Mouse (Mus musculus) adrenal gland, postnatal 14 days (tissue): ENCODE measurements at regions not wholly inside any gene's neighbourhood (a gene's known extent, or its start where the extent isn't known, plus 50 kb on each side); places are given as distances from the start of the nearest gene placed in this dataset.

ENCODE experiments used
- DNase-seq: peaks from one replicate; pipeline ENCODE4 v3.0.0; 2021; ENCODE audit warnings: mixed read lengths

DNA sequence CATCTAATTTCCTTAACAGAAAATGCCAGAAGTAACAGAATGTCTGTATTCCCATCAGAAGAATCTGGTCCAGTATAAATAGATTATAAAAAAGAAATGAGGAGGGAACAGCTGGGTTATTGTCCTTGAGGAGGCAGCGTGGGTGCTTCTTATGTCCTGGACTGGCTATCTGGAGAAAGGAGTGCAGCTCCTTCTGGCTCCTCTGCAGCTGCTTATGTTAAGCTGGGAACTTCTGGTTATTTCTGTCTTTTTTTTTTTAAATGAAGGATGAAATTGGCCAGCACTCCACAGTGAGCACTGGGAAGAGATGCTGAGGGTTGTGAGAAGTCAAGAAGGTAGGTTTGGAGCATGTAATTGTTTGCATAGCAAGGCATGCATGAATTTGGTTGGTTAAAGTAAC is 441.5 kb downstream of the Ebf1 start:
- no peak for DNase-seq

GRCm38 (mm10) chr11:45066592-45066991 is 449.5 kb downstream of the Ebf1 start:
- DNase-seq, result no peak

GRCm38 (mm10) chr11:45070280-45070679 is 453.2 kb downstream of the Ebf1 start:
- DNase-seq, result no peak

DNA sequence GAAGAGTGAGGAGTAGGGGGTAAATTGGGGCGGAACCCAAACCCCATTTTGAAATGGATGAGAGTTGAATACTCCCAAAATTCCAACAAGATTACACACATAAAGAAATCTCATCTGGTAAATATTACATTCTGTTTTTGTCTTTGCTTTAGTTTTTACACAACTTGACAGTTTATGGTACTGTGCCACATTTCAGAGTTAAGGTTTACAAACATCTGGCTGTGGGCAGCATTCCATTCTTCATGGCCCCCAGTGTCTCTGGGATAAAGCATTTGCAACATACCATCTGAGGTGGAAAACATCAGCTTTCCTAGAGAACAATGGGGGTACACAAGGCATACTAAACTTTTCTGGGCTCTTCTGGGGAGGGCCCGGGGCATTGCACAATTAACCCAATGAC is 454.1 kb downstream of the Ebf1 start:
- no peak for DNase-seq

GRCm38 (mm10) chr11:45084506-45085037 is 467.5 kb downstream of the Ebf1 start:
- DNase-seq, result no peak

DNA sequence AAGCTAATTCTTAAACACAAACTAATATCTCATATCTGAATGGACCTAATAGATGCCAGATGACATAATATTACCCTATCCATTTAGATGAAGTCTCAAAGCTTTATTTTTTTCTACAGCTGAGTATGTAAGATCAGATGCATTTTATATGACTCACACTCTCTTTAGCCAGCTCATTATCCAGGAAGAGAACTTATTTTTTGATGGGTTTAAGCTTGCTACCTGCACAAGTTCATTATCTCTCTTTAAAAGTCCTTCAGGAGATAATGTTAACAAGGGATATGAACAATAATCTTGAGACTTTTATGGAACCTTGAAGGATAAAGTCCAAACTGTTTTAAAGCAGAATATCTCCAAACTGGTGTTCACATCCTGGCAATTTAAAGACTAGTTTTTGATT is 468.0 kb downstream of the Ebf1 start:
- no peak for DNase-seq

DNA sequence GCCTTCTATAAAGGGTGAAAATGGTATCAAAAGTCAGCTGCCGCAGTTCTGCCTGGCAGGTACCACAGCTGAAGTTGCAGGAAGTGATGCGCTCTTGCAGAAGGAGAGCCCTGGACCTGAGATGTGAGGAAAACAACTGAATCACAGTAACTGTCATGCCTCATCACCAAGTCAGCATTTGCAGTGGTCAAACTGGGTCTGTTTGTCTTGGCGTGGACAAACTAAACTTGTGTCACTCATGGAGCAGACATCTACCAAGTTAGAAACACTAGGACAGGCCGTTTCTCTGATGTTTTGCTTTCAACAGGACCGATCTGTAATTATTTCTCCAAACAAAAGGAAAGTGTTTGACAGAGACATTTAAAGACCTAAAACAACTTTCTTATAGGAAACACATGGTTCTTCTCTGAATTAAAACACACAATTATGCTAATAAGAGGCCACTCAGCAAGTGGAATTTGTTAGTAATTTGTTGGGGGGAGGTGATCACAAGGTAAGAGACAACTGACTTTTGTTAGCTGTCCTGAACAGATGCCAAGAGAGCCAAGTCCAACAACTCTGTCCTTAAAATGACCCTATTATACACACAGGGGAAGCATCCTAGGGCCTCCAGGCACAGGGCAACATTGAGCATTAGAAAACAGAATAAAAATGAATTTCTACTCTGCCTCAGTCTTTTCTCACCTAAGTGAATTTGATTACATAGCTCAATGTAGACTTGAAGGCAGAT is 470.2 kb downstream of the Ebf1 start:
- DNase-seq, result no peak

GRCm38 (mm10) chr11:45088286-45088685 is 471.2 kb downstream of the Ebf1 start:
- DNase-seq, result no peak

DNA sequence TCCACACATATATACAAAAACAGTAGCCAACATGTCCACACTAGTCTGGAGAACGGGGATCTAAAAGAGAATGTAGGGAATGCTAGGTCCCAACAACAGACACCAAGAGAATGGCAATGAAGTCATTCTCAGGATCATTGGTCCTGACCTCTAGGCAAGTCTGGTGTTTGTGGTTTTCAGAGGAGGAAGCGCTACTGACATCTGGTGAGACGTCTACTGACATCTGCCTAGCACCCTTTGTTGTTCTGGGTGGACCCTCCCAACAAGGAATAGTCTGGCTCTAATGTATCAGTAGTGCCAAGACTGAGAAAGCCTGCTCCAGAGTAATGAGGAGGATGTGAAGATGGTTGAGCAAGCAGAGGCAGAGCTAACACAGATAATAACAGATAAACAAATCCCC is 472.4 kb downstream of the Ebf1 start:
- DNase-seq, result no peak

DNA sequence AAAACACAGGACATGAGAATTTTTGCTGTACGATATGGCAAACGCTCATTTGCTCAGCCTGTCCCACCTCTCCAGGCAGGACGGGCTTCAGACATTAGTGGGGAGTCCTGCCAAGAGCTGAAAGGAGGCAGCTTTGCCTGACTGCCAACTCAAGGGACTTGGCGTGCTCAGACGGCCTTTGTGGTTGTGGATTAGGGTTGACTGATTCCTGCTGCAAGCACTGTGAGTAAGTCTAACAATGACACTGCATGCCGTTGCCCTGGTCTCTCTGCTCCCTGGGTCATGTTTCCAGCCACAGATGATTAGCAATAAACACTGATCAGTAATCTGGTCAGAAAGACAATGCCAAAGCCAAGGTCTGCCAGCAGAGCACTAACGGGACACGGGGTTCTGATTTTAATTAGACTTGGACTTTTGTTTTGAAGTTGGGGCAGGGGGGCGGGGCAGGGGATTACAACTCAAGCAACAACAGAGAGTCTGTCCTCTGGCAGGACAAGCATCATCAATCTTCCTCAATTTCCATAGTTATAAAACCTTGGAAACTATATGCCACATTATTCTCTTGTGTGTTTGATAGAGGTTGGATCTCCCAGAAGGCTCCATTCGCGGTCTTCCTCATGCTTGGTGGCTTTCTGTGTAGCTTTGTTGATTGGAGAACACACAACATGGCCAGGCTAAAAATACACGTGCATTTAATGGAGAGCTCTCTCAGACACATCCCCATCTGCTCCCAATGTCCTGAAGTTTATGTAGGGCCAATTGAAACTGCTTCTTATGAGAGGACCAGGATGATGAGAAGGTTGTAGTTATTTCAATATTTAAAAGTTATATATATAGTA is 486.6 kb downstream of the Ebf1 start:
- peak; percentile 23 for DNase-seq

DNA sequence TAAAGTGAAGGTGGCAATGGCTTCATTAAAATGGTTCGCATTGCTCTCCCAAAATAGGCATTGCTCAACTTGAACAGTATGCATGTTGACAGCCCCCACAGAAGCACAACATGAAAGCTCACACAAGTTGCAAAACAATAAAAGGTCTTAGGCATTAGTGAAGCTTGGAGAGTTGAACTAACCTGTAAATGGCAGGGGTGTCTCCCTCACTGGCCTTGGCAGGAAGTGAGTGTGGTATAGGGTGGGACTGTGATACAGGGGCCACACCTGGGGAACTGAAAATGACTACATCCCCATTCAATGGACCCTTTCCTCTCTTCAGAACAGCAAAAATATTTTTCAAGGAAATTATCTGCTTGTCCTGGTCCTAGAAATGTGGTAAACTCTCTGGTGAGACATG is 499.6 kb downstream of the Ebf1 start:
- DNase-seq, result no peak

DNA sequence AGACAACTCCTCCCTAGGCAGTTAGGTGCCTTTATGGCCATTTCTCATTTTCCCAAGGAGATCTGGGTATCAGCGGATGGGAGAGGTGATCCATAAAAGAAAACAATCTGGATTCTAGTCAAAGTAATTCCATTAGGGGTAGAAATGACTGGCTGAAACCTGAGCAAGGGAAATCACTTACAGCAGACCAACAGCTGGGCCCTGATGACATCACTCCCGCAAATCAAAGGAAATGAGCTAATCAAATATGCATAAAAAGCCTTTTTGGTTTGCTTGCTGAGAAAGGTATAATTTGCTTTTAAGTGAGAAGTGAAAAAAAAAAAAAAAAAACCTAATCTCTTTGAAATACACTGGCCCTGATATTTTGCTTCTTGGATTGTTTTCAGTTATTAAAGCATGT is 506.2 kb downstream of the Ebf1 start:
- DNase-seq, result no peak

- DNase-seq, result no peak
Measured at GRCm38 (mm10) chr11:45136781-45137180, 519.7 kb downstream of the Ebf1 start.

DNA sequence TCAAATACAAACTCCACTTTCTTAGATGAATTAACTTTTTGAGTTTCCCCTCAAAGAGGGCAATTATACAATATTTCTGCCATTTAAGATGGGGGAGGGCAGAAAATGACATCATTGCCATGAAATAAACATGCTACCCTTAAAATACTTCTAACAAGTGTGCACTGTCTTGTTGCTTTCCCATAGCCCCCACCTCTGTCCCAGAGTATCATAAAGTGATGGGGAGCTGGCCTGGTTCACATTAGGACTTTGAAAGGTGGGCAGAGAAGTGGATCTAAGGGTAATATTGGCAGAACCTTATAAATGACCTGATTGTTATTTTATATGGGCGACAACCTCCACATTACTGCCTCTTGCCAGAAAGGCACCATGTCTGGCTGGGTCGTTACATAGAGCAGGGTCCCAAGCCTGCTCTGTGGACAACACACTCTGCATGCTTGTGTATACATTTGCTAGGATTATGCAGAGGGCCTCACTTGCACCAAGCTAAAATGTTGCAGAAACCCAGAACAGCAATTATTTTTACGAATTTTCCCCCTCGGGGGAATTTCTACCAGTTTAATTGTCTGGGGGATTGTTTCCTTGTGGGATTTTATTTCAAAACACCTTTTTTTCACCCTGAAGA is 521.3 kb downstream of the Ebf1 start:
- no peak for DNase-seq

GRCm38 (mm10) chr11:45140490-45140889 is 523.4 kb downstream of the Ebf1 start:
- no peak for DNase-seq

DNA sequence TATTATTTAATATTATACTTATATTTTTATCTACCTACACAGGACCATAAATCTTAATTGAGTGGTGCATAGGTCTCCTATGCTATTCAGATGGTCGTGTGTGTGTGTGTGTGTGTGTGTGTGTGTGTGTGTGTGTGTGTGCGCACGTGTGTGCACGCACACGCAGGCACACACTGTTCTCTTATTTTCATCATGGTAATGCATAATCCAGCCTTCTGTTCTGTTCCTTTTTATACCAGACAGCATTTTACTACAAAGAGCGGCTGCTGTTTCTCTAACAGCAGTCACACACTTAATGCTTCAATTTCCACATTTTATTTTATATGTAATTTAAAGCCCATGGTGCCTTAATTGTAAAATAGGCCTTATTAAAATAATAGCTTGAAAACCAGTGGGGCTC is 537.0 kb downstream of the Ebf1 start:
- DNase-seq, result no peak

- no peak for DNase-seq
Measured at GRCm38 (mm10) chr11:45154497-45154896, 537.4 kb downstream of the Ebf1 start.

- no peak for DNase-seq
Measured at GRCm38 (mm10) chr11:45155782-45156181, 538.7 kb downstream of the Ebf1 start.

DNA sequence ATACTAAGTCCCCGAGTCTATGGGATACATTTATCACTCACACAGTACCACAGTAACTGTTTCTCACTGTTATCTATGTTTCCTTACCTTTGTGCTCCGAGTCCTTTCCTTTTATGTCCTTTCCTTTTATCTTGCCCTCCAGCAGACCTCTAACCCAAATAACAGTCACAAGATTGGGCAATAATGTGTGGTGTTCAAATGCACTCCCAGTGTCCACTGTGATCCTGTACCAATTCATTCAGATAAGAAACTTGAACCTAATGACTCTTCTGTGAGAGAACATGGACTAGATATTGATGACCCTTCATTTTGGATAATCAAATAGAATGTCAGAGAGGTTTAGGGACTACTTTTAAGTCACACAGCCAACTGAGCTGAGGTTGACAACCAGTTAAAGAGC is 541.2 kb downstream of the Ebf1 start:
- no peak for DNase-seq

DNA sequence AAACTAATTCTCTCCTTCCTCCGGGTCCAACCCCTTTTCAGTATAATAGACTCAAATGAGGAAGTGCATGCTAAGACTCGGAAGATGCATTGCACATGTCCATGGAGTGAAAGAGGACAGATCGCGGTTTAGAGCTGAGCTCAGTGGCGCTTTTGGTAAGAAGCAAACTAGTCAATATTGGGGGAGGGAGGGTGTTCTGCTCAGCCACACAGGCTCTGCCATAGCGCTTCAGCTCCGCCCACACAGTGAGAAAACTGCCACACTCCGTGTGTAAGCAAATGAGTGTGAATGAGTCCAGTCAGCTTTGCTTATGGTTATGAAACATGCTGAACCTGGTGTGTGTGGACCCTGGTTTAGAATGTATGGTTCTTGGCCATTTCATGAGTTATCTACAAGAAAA is 543.8 kb downstream of the Ebf1 start:
- no peak for DNase-seq

DNA sequence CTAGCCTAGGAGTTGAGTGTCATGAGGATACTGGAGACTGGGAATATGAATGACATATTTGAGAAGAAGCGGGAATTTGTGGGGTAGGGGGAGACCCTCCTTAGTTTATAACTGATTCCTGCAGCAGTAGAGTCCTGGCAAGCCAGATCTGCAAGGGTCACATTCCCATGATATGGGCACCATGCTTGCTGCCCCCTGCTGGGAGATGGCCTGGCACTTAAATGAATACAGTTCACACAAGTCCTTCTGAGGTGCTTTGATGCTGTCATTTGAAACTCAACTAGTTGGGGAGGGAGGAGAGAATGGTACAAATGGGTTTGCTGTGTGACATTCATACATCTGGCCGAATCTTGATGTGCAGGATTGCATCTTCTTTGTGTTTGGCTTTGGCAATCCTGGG is 556.4 kb downstream of the Ebf1 start:
- DNase-seq, result no peak

GRCm38 (mm10) chr11:45174071-45174470 is 557.0 kb downstream of the Ebf1 start:
- no peak for DNase-seq
